Mouse (Mus musculus) lung, adult 18-20 months (tissue): ENCODE data around the gene Ggcx.

ENCODE experiments used
- DNase-seq, 2 experiments: peaks; one replicate each; pipeline ENCODE4 v3.0.0; 2022; ENCODE audit warnings: mixed read lengths in 2 of 2

Ggcx gene

GRCm38 (mm10) chr6:72414076-72414756, at the start of gene Ggcx:
Ggcx (plus strand) TSS chr6:72414308.
- peak; percentile 96 to 98 for DNase-seq

GRCm38 (mm10) chr6:72364985-72365384, 49.1 kb upstream of the Ggcx start:
- no peak for DNase-seq

- no peak for DNase-seq
Observed at GRCm38 (mm10) chr6:72366304-72366703, 47.8 kb upstream of the Ggcx start.

- no peak for DNase-seq
Observed at GRCm38 (mm10) chr6:72366844-72367443, 47.2 kb upstream of the Ggcx start, which contains the start of gene Rnf181. Rnf181 (minus strand) TSS chr6:72366956.

- DNase-seq, result no peak
Observed at GRCm38 (mm10) chr6:72367460-72367974, 46.6 kb upstream of the Ggcx start.

- no peak for DNase-seq
Observed at GRCm38 (mm10) chr6:72369557-72369956, 44.6 kb upstream of the Ggcx start.

- DNase-seq, result peak in 1 of 2 experiments; percentile 63
Observed at GRCm38 (mm10) chr6:72370091-72370490, 44.0 kb upstream of the Ggcx start.

- peak in 1 of 2 experiments; percentile 51 for DNase-seq
Observed at GRCm38 (mm10) chr6:72371147-72371546, 43.0 kb upstream of the Ggcx start.

GRCm38 (mm10) chr6:72371571-72371970, 42.5 kb upstream of the Ggcx start:
- DNase-seq, result peak in 1 of 2 experiments; percentile 53

- DNase-seq, result peak; percentile 62 to 74
Observed at GRCm38 (mm10) chr6:72373184-72373583, 40.9 kb upstream of the Ggcx start.

GRCm38 (mm10) chr6:72374206-72374605, 39.9 kb upstream of the Ggcx start:
- no peak for DNase-seq

- DNase-seq, result no peak
Observed at GRCm38 (mm10) chr6:72374820-72375563, 39.1 kb upstream of the Ggcx start.

- DNase-seq, result no peak
Observed at GRCm38 (mm10) chr6:72378510-72379234, 35.4 kb upstream of the Ggcx start.

GRCm38 (mm10) chr6:72379377-72380130, 34.6 kb upstream of the Ggcx start:
- no peak for DNase-seq

- DNase-seq, result peak; percentile 91 to 94
Observed at GRCm38 (mm10) chr6:72380131-72380770, 33.9 kb upstream of the Ggcx start, which contains the start of gene Vamp5. Vamp5 (minus strand) TSS chr6:72380468.

GRCm38 (mm10) chr6:72382494-72382893, 31.6 kb upstream of the Ggcx start:
- DNase-seq, result no peak

- DNase-seq, result no peak
Observed at GRCm38 (mm10) chr6:72383142-72383820, 30.8 kb upstream of the Ggcx start.

- no peak for DNase-seq
Observed at GRCm38 (mm10) chr6:72383952-72384351, 30.2 kb upstream of the Ggcx start.

- no peak for DNase-seq
Observed at GRCm38 (mm10) chr6:72385258-72385657, 28.9 kb upstream of the Ggcx start.

GRCm38 (mm10) chr6:72386561-72386960, 27.5 kb upstream of the Ggcx start:
- no peak for DNase-seq

- DNase-seq, result no peak
Observed at GRCm38 (mm10) chr6:72387816-72388215, 26.3 kb upstream of the Ggcx start.
